Mouse (Mus musculus): Measurements from ENCODE around the gene Piwil1.

DNA sequence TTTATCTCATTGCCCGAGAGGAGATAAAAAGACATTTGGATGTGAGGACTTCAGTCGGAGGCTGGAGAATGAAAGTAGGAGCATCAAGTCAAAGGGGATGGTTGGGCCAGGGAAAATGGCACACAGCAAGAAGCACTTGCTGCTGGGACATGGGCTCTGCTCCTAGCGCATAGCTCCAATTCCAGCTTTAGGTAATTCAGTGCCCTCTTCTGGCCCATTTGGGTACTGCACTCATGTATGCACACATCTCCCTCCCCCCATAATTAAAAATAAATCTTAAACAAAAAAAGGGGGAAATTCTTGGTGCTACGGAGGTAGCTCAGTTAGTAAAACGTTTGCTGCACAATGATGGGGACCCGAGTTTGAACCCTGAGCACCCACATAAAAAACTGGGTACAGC, 9.5 kb downstream of the Piwil1 start:
- TF ChIP-seq MAFK (IDR thresholded peaks at IDR 0.05; ENCODE audit: borderline replicate concordance, low read depth, low read length) (no peak), CHD2 (IDR thresholded peaks at IDR 0.05; ENCODE audit: low read length) (no peak), CTCF (IDR thresholded peaks at IDR 0.05 in 2 of 3, conservative IDR thresholded peaks at IDR 0.05 in 1 of 3; ENCODE audit: control insufficient read depth in 1 of 3, insufficient read depth in 1 of 3, low read depth in 2 of 3, low read length in 3 of 3, poor library complexity in 1 of 3, severe bottlenecking in 1 of 3) (peak in 1 of 3 experiments; percentile 8; a peak in 1 of 6 replicates)
